In genomic region chr11:59505351-59505838, GRCm38 (mm10) we compare ENCODE assay signal across 8 mouse cellular contexts. TPM values are rescaled to one million over a fixed set of nuclear protein-coding genes. Genes with fewer than 3 reads are reported as not detected.
DNase-seq lines count a peak whose midpoint lies in the region; ATAC-seq and TF ChIP-seq lines count a peak whose summit lies in the region.

No protein-coding gene starts in this region.

- H3K4me3 ChIP-seq in E14TG2a.4 (replicated peaks; ENCODE audit: low read length), result peak overlapping the region; percentile 97
- H3K4me3 ChIP-seq in forebrain, embryonic 11.5 days (ENCODE audit: low read depth, low read length), result peak overlapping the region; percentile 89
- H3K4me3 ChIP-seq in lung, embryonic 16.5 days (ENCODE audit: low read length), result peak overlapping the region; percentile 88
- peak overlapping the region; percentile 95 for H3K4me3 ChIP-seq in thymus, adult 2 months (ENCODE audit: control insufficient read depth, insufficient read depth, low read length)

- H3K4me2 ChIP-seq in forebrain, embryonic 11.5 days (ENCODE audit: low read depth, low read length, severe bottlenecking), result peak overlapping the region; percentile 93
- peak overlapping the region; percentile 98 for H3K4me2 ChIP-seq in lung, embryonic 16.5 days (ENCODE audit: low read depth, low read length)

- TF ChIP-seq POLR2A in thymus, adult 2 months (IDR thresholded peaks at IDR 0.05; ENCODE audit: control insufficient read depth, extremely low read depth, insufficient read depth, low read length, poor library complexity), result no peak

- H3K9ac ChIP-seq in forebrain, embryonic 11.5 days (ENCODE audit: low read length), result peak overlapping the region; percentile 96
- peak overlapping the region; percentile 95 for H3K9ac ChIP-seq in lung, embryonic 16.5 days (ENCODE audit: low read length)

- H3K27ac ChIP-seq in forebrain, embryonic 11.5 days (ENCODE audit: low read depth, low read length), result peak overlapping the region; percentile 92
- H3K27ac ChIP-seq in lung, embryonic 16.5 days (ENCODE audit: low read length), result peak overlapping the region; percentile 94
- H3K27ac ChIP-seq in thymus, adult 2 months (ENCODE audit: control insufficient read depth, insufficient read depth, low read length), result peak overlapping the region; percentile 17; the same call in 1 of the 2 replicates

- peaks cover 71% of the 10 kb centered on the region for H3K36me3 ChIP-seq in E14TG2a.4 (ENCODE audit: insufficient read depth, low read length)
- peaks cover 14% of the 10 kb centered on the region for H3K36me3 ChIP-seq in forebrain, embryonic 11.5 days (ENCODE audit: control insufficient read depth, insufficient read depth, low read length)
- peaks cover 31% of the 10 kb centered on the region for H3K36me3 ChIP-seq in lung, embryonic 16.5 days (ENCODE audit: control insufficient read depth, insufficient read depth, low read length)
- peaks cover 29% of the 10 kb centered on the region for H3K36me3 ChIP-seq in thymus, adult 2 months (ENCODE audit: control insufficient read depth, insufficient read depth, low read length)

- H3K9me3 ChIP-seq in E14TG2a.4 (ENCODE audit: low read length), result no peaks in the 10 kb centered on the region
- no peaks in the 10 kb centered on the region for H3K9me3 ChIP-seq in forebrain, embryonic 11.5 days (ENCODE audit: control insufficient read depth, low read length)
- H3K9me3 ChIP-seq in lung, embryonic 16.5 days (ENCODE audit: control insufficient read depth, low read length), result no peaks in the 10 kb centered on the region

- peaks cover 54% of the 10 kb centered on the region for H3K4me1 ChIP-seq in E14TG2a.4 (replicated peaks; ENCODE audit: low read depth, low read length)
- peaks cover 10% of the 10 kb centered on the region; the same call in 1 of the 2 replicates for H3K4me1 ChIP-seq in forebrain, embryonic 11.5 days (replicated peaks; ENCODE audit: control insufficient read depth, insufficient read depth, low read length)
- H3K4me1 ChIP-seq in lung, embryonic 16.5 days (replicated peaks; ENCODE audit: control insufficient read depth, insufficient read depth, low read length), result peaks cover 17% of the 10 kb centered on the region
- H3K4me1 ChIP-seq in thymus, adult 2 months (replicated peaks; ENCODE audit: control insufficient read depth, insufficient read depth, low read length), result peaks cover 11% of the 10 kb centered on the region

- peak; percentile 64 for ATAC-seq in forebrain, embryonic 11.5 days (replicated peaks; ENCODE audit: low FRiP score)
- peak; percentile 56 for ATAC-seq in lung, embryonic 16.5 days (ENCODE audit: low read depth)

- peak; percentile 47 for DNase-seq in brain, embryonic 18.5 days (ENCODE audit: low read depth, low spot score)
- peak; percentile 84 for DNase-seq in forebrain, embryonic 11.5 days (ENCODE audit: low spot score)
- DNase-seq in heart, postnatal 4 days, result peak; percentile 56
- DNase-seq in layer of hippocampus, adult 8-10 months (ENCODE audit: low spot score in 2 of 2), result peak; percentile 39 to 44
- peak; percentile 53 for DNase-seq in ovary, adult 18-20 months (ENCODE audit: low spot score)
- DNase-seq in thymus, adult 2 months, result peak; percentile 80

- H3K27me3 ChIP-seq in E14TG2a.4 (ENCODE audit: insufficient read depth, low read length), result peaks cover 10% of the 10 kb centered on the region
- H3K27me3 ChIP-seq in forebrain, embryonic 11.5 days (ENCODE audit: control insufficient read depth, insufficient read depth, low read length), result no peaks in the 10 kb centered on the region
- H3K27me3 ChIP-seq in lung, embryonic 16.5 days (ENCODE audit: control insufficient read depth, insufficient read depth, low read depth, low read length), result no peaks in the 10 kb centered on the region
- no peaks in the 10 kb centered on the region for H3K27me3 ChIP-seq in thymus, adult 2 months (ENCODE audit: control insufficient read depth, insufficient read depth, low read length)

- WGBS in forebrain, embryonic 11.5 days, result under 1% methylated on average over 21 of the region's 21 CpGs
- 0% methylated on average over 21 of the region's 21 CpGs for WGBS in lung, embryonic 16.5 days
- WGBS in thymus, adult 2 months, result under 1% methylated on average over 21 of the region's 21 CpGs

- no peak for TF ChIP-seq CTCF in E14TG2a.4 (conservative IDR thresholded peaks at IDR 0.05; ENCODE audit: low read length)
- TF ChIP-seq CTCF in thymus, adult 2 months (IDR thresholded peaks at IDR 0.05; ENCODE audit: borderline replicate concordance, control insufficient read depth, extremely low read depth, insufficient read depth, low read length, poor library complexity), result 0 out of 2 replicates have a peak, but pooled peaks have one; percentile 18

RNA-seq across cellular contexts. Expression of gene Zkscan17, which starts 21.2 kb away (rescaled TPM):
- 36.6 and 39.4 TPM in 2 replicates for polyA plus RNA-seq in forebrain, embryonic 11.5 days (2014; fragmentation: Nextera tagmentation; extraction: Ambion mirVana)
- 10 to 100 TPM; 25.1 to 25.4 TPM for total RNA-seq in heart, postnatal 4 days (2021)
- total RNA-seq in layer of hippocampus, adult 8-10 months (2022), result 1 to 10 TPM; 6.4 to 10.0 (median 8.3) TPM
- polyA plus RNA-seq in lung, embryonic 16.5 days (2015; fragmentation: Nextera tagmentation; extraction: Ambion mirVana), result 24.5 and 25.2 TPM in 2 replicates
- 15.9 and 21.1 TPM in 2 replicates for polyA plus RNA-seq in thymus, adult 2 months (2012; rRNA removed)

RNA-seq across cellular contexts. Expression of gene Zfp867, which starts 33.1 kb away (rescaled TPM):
- polyA plus RNA-seq in forebrain, embryonic 11.5 days (2014; fragmentation: Nextera tagmentation; extraction: Ambion mirVana), result 11.9 and 13.0 TPM in 2 replicates
- 1 to 10 TPM; 6.1 to 6.2 TPM for total RNA-seq in heart, postnatal 4 days (2021)
- 1 to 10 TPM; 3.6 to 4.0 (median 3.7) TPM for total RNA-seq in layer of hippocampus, adult 8-10 months (2022)
- 7.8 and 10.0 TPM in 2 replicates for polyA plus RNA-seq in lung, embryonic 16.5 days (2015; fragmentation: Nextera tagmentation; extraction: Ambion mirVana)
- 0.34 and 0.50 TPM in 2 replicates for polyA plus RNA-seq in thymus, adult 2 months (2012; rRNA removed)

RNA-seq across cellular contexts. Expression of gene Nlrp3, which starts 36.0 kb away (rescaled TPM):
- polyA plus RNA-seq in forebrain, embryonic 11.5 days (2014; fragmentation: Nextera tagmentation; extraction: Ambion mirVana), result 0.08 and 0.09 TPM in 2 replicates
- total RNA-seq in heart, postnatal 4 days (2021), result under 1 TPM; 0.18 to 0.31 TPM
- 1 to 10 TPM in 3 of 4 experiments, under 1 TPM in 1; 0.98 to 5.6 (median 2.3) TPM for total RNA-seq in layer of hippocampus, adult 8-10 months (2022)
- polyA plus RNA-seq in lung, embryonic 16.5 days (2015; fragmentation: Nextera tagmentation; extraction: Ambion mirVana), result 0.31 and 0.54 TPM in 2 replicates
- 0.41 and 0.70 TPM in 2 replicates for polyA plus RNA-seq in thymus, adult 2 months (2012; rRNA removed)

RNA-seq across cellular contexts. Expression of gene Snap47, which starts 54.4 kb away (rescaled TPM):
- polyA plus RNA-seq in forebrain, embryonic 11.5 days (2014; fragmentation: Nextera tagmentation; extraction: Ambion mirVana), result 130 and 137 TPM in 2 replicates
- total RNA-seq in heart, postnatal 4 days (2021), result 10 to 100 TPM; 40.8 to 45.5 TPM
- total RNA-seq in layer of hippocampus, adult 8-10 months (2022), result 100 to 1,000 TPM; 337 to 371 (median 354) TPM
- 92.9 and 94.0 TPM in 2 replicates for polyA plus RNA-seq in lung, embryonic 16.5 days (2015; fragmentation: Nextera tagmentation; extraction: Ambion mirVana)
- polyA plus RNA-seq in thymus, adult 2 months (2012; rRNA removed), result 35.1 and 36.8 TPM in 2 replicates

RNA-seq across cellular contexts. Expression of gene Jmjd4, which starts 55.5 kb away (rescaled TPM):
- polyA plus RNA-seq in forebrain, embryonic 11.5 days (2014; fragmentation: Nextera tagmentation; extraction: Ambion mirVana), result 17.8 and 20.5 TPM in 2 replicates
- total RNA-seq in heart, postnatal 4 days (2021), result 10 to 100 TPM; 14.8 to 16.3 TPM
- total RNA-seq in layer of hippocampus, adult 8-10 months (2022), result 10 to 100 TPM; 24.0 to 27.8 (median 26.7) TPM
- polyA plus RNA-seq in lung, embryonic 16.5 days (2015; fragmentation: Nextera tagmentation; extraction: Ambion mirVana), result 9.8 and 10.3 TPM in 2 replicates
- 16.4 and 16.9 TPM in 2 replicates for polyA plus RNA-seq in thymus, adult 2 months (2012; rRNA removed)

Comparison
In these comparisons a context has a peak if more than half of its experiments do, and no peak if none do; other contexts are left out.
1. Peak in every context shown above with its lines: DNase-seq, ATAC-seq, H3K4me3 ChIP-seq and H3K27ac ChIP-seq.
2. H3K27ac ChIP-seq: peak in every context shown above with its lines; median percentile 94 in lung, embryonic 16.5 days; 92 in forebrain, embryonic 11.5 days; 17 in thymus, adult 2 months.